Mouse (Mus musculus) splenic B cell, adult 2 months (primary cell): ENCODE measurements at regions not wholly inside any gene's neighbourhood (a gene's known extent, or its start where the extent isn't known, plus 50 kb on each side); places are given as distances from the start of the nearest gene placed in this dataset.

Source experiments
- DNase-seq: peaks from one replicate; pipeline ENCODE4 v3.0.0-alpha.2; 2011; ENCODE audit warnings: low read depth, low spot score
- H3K27me3 ChIP-seq: 2 replicates; pipeline ENCODE4 v1.6.1; 2012; ENCODE audit warnings: mild to moderate bottlenecking, low read length, moderate library complexity, mixed read lengths; ENCODE audit not compliant: control insufficient read depth, poor library complexity, insufficient read depth, severe bottlenecking
- H3K36me3 ChIP-seq: 2 replicates; pipeline ENCODE4 v1.6.1; 2012; ENCODE audit warnings: mild to moderate bottlenecking, low read length, moderate library complexity, mixed read lengths; ENCODE audit not compliant: control insufficient read depth, poor library complexity, insufficient read depth, severe bottlenecking

DNA sequence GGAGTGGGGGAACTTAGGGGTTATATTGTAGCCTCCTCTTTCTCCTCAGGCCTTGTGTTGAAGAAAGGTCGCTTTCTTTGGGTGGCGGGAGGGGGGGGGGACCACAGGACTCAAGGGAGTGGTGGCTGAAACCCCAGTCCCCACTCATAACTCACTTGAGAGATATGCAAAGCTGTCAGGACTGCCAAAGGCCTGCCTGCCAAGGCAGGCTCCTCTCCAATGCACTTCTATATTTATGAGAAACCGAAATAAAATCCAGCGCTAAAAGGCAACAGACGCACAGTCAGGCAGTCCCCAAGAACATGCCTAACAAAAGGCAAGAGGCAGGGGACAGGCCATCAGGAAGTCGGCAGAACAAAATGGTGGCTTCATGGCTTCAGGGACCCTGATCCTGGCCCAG is 97.4 kb upstream of the Tnp1 start:
- DNase-seq = no peak
- no peaks in the 10 kb centered on the region for H3K27me3 ChIP-seq

DNA sequence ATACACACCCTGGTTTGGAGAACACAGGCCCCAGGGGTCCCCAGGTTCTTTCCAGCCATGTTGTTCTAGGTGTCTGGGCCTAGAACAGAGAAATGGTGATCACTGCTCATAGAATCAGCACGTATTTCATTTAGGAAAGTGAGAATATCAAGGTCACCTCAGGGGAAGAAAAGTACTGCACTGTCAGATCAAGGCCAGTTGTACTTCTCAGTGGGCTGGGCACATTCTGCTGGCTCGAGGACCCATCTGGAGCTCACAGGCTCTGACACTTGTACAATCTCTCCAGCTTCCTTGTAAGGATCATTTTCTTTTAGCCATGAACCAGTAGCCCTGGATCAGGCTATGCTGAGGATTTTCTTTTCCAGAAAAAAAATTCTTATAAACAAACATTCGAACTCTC is 97.0 kb upstream of the Tnp1 start:
- H3K36me3 ChIP-seq = no peaks in the 10 kb centered on the region
- no peak for DNase-seq
- H3K27me3 ChIP-seq = no peaks in the 10 kb centered on the region

More for the DNA sequence above, 97.4 kb upstream of the Tnp1 start:
- H3K36me3 ChIP-seq = no peaks in the 10 kb centered on the region

DNA sequence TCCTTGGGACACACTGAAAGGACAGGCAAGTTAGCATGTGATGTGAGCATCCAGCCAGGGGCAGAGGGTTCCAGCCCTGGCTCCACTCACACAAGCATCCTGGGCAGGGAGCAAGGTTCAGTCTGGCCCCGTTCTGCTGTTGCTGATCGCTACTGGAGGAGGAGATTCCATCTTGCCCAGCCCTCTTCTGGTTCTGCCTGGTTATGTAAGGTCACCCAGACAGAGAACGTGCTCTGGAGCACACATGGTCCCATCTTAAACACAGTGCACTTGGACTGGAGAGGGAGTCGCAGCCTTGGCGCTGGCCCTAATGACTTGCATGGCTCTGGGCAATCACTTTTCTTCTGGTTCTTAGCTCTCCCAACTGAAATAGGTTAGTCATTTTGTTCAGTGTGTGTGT is 96.2 kb upstream of the Tnp1 start:
- Histone ChIP-seq H3K36me3 (no peaks in the 10 kb centered on the region), H3K27me3 (no peaks in the 10 kb centered on the region)
- DNase-seq = no peak

DNA sequence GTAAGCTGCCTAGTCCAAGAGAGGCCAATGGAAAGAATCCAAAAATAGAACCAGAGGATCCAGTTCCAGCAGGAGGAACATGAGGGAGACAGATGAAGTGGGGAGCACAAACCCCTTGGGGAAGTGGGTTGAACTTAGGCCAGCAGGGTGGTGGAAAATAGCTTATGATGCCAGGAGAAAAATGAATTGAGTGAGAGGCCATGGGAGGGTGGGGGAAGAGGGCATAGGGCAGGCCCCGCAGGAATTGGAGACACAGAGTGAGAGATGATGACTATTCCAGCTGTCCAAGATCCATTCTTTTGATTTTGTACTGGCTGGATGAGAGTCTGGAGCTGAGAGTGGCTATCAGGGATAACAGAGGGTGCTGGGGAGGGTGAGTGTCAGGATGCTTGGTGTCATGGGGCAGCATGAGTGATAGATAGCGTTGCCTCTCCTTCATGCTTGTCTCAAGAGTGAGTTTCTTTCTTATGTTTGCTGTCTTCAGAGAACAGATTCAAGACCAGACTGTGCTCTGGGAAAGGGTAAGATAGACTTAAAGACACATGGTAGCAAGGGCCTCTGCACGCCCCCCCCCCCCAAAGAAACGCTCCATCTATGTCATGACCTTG is 90.3 kb upstream of the Tnp1 start:
- no peak for DNase-seq
- Histone ChIP-seq H3K27me3 (no peaks in the 10 kb centered on the region), H3K36me3 (no peaks in the 10 kb centered on the region)

DNA sequence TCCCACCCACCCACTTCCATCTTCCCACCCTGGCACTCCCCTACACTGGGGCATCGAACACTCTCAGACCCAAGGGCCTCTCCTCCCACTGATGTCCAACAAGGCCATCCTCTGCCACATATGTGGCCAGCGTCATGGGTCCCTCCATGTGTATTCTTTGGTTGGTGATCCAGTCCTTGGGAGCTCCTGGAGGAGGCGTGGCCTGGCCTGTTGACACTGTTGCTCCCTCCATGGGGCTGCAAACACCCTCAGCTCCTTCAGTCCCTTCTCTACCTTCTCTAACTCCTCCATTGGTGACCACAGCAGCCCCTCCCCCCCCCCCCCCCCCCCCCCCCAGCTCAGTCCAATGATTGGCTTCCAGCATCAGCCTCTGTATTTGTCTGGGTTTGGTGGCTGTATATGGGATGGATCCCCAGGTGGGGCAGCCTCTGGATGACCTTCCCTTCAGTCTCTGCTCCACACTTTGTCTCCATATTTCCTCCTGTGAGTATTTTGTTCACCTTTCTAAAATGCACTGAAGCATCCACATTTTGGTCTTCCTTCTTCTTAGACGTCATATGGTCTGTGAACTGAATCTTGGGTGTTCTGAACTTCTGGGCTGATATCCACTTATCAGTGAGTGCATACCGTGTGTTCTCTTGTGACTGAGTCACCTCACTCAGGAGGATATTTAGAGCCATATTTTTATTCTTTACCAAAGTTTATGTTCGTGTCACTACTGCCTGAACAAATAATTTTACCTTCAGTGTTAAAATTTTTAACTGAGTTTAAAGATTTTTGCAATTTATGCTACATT is 82.1 kb upstream of the Tnp1 start:
- no peaks in the 10 kb centered on the region for H3K27me3 ChIP-seq
- no peak for DNase-seq
- no peaks in the 10 kb centered on the region for H3K36me3 ChIP-seq

DNA sequence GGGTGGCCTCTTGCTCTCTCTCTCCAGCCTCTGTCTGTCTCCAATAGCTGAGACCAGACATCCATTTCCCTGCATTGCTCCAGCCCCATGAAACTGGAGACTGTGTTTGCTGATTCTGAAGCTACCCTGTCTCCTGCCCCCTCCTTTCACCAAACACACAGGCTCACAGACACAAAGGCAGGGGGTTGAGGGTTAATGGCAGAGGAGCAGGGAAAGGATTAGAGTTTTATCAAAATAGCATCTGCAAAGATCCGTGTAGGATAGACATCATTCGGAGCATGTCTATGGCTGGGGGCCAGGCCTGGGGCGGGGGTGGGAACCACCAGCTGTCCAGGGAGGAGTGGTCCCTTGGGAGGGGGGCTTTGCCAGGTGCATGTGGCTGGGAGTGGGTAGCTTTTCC is 73.9 kb upstream of the Tnp1 start:
- H3K27me3 ChIP-seq = no peaks in the 10 kb centered on the region
- no peak for DNase-seq
- no peaks in the 10 kb centered on the region for H3K36me3 ChIP-seq

DNA sequence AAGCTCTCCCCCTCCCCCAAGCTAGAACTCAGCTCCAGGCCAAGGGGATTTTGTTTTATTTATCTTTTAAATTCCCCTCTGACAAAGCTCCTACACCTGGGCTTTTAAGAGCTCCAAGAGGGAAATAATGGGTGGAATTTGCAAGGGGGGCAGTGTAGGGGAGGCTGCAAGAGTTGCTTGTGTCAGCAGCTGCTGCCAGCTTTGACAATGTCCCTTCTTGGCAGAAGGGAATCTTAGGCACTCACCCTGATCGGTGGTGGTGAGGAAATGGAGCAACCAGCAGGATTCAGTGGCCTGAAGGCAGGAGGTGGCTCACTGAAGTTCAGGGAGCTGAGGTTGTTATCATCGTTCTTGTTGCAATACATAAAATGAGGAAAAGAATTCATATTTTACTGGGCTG is 72.8 kb upstream of the Tnp1 start:
- DNase-seq = no peak
- no peaks in the 10 kb centered on the region for H3K27me3 ChIP-seq
- no peaks in the 10 kb centered on the region for H3K36me3 ChIP-seq

DNA sequence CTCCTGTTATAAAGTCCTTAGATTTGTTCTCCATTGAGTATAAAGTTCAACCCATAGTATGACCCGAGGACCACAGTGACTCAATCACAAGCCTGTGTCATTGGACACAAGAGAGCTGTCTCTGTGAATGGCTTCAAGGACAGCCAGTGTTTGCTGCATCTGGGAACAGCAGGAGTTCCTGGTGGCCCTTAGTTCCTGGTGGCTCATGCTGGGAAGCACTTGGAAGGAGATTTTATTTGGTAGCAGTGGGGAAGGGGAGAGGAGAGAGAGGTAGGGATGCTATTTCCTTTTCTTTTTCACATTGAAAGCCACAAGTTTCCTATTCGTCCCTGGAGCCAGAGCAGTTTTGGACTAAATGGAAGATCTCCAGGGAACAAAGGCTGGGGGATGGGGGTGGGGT is 69.2 kb upstream of the Tnp1 start:
- DNase-seq = no peak
- Histone ChIP-seq H3K27me3 (no peaks in the 10 kb centered on the region), H3K36me3 (no peaks in the 10 kb centered on the region)

DNA sequence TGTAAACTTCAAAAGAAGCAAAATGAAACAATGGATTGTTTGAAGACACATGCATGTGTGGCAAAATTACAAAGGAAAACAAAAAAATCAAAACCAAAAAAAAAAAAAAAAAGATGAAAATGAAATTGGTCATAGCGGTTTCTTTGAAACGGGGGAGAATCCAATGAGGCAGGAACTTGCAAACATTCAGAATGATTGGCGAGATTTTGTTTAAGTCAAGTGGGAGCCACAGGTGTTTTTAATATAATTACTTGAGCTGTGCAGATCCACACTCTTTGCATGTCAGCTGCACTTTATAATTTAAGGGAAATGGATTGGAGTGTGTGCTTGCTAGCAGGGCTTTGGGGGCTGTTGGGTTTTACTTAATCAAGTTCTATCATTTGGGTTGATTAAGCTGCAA is 67.7 kb upstream of the Tnp1 start:
- Histone ChIP-seq H3K36me3 (no peaks in the 10 kb centered on the region), H3K27me3 (no peaks in the 10 kb centered on the region)
- no peak for DNase-seq

DNA sequence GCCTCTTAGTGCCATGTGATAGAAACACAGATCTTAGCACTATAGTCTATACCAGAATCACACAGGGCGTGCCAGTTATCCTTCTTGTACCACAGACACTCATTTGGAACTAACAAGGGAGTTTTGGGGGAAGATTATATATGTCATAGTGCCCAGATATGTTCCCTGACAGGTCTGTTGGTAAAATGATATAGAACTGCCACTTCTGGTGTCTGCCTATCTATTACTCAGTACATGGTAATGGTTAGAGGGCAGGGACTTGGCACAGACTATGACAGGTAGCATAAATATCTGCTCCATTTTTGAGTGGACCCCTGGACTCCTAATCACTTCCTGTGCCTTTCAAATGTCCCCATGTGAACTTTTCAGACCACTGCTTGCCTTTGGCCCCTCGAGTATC is 63.8 kb upstream of the Tnp1 start:
- H3K36me3 ChIP-seq = no peaks in the 10 kb centered on the region
- no peaks in the 10 kb centered on the region for H3K27me3 ChIP-seq
- DNase-seq = no peak

DNA sequence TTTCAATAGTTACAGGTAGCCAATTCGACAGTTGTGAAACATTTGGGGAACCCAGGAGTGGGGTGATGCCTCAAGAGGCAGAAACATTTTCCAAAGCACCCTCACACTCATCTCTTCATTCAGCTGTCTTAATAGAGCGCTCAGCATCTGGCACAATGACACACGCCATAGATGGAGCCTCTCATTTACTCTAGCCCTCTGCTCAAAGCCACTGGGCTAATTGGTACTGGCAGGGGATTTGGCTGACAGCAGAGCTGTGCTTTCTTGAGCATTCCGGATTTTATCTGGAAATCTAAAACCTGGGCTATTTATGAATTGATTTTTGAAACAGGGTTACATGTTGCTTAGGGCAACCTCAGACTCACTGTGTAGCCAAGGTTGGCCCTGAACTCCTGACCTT is 61.4 kb upstream of the Tnp1 start:
- Histone ChIP-seq H3K27me3 (no peaks in the 10 kb centered on the region), H3K36me3 (no peaks in the 10 kb centered on the region)
- no peak for DNase-seq

DNA sequence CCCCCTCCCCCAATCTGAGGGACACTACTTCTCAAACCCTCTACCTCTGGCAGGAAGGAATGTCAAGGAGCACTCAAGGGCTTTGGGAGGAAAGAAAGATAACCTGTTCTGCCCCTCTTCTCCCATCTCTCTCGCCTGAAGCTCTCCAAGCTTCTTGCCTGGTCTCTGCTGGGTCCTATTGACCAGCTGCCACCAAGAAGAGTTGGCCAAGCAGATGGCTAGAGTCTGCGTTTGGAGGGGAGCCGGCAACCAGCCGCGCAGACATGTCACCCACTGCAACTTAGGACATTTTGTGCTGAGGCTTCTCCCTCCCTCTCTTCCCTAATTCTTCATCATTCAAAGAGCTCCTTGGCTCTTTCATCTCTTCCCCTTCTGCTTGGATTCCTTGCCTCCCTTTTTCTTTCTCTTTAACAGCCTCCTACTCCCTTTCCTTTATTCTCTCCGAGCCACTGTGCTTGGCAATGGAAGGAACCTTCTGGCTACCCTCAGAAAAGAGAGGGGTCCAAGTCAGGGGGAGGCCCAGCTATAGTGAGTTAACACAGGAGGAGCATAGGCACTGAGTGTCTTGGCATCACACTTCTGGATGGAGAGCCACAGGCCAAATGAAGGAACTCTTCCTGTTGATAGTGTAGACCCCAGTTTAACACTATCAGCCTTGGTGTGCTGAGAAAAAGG is 60.1 kb upstream of the Tnp1 start:
- Histone ChIP-seq H3K27me3 (no peaks in the 10 kb centered on the region), H3K36me3 (no peaks in the 10 kb centered on the region)
- no peak for DNase-seq

DNA sequence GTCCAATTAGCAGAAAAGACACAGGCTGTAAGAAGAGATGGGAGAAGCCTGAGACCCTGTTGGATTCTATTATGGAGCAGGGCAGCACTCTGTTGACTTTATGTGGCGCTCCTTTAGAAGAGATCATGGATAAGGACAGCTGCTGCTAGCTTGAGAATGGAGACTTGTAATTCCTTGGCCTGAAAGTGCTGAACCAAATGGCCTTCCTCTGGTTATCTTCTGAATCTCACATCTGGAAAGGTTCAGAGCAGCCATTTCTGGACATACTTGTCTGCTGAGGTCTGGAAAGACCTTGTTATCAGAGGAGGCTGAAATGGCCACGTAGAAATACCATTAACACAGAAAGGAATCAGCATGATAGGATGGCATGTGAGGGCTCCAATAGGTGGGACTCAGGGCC is 59.5 kb upstream of the Tnp1 start:
- H3K27me3 ChIP-seq = no peaks in the 10 kb centered on the region
- H3K36me3 ChIP-seq = no peaks in the 10 kb centered on the region
- no peak for DNase-seq

DNA sequence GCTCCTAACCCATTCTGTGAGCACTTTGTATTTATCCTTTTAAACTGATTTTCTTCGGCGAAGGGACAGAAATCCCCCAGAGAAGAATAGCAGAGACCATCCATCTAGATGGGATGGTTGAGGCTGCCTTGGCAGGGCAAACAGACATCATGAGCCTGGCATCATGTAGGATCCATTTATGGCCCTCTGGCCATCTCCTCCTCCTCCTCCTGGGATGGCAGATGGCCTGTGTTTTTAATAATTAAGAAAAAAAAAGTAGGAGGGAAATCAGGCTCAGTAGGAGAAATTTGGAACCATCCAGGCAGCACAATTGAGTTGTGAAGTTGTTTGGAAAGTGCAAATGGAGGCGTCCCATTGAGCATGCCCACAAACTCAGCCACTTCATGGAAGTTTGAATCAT is 58.8 kb upstream of the Tnp1 start:
- DNase-seq = no peak
- Histone ChIP-seq H3K36me3 (no peaks in the 10 kb centered on the region), H3K27me3 (no peaks in the 10 kb centered on the region)

DNA sequence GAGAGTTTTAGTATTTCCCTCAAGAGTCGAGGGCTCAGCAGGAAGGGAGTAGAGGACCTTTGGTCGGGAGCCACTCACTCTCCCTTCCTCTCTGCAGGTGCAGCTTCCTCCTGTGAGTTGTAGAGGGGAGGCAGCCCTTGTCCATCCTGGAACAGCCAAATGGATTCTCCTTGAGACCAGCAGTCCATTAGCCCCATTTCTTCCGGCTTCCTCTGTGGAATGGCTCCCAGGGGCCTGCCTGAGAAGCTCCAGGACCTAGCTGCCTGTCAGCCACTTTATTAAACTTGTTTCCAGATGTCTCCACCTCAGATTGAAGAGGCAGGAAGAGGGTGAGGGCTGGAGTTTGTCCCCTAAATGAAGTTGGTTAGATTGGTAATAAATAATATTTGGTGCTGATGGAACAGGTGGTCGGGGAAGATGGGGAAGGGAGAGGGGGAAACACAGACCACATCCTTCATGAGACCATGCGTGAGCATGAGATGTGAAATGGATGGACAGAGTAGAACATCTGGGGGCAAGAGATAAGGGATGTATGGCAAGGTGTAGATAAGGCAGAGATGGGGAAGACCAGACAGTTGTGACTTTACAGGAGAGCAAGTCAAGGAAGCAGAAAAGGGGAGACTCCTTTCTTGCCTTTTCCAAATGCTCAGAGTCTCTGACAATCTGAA is 56.7 kb upstream of the Tnp1 start:
- no peaks in the 10 kb centered on the region for H3K36me3 ChIP-seq
- no peak for DNase-seq

More for the DNA sequence above, 56.7 kb upstream of the Tnp1 start:
- no peaks in the 10 kb centered on the region for H3K27me3 ChIP-seq
